Mouse (Mus musculus) CH12F3 (cell line): ENCODE results near the gene Wnt3a.

ENCODE experiments used
- in situ Hi-C: fragments of 300-500 bp; cut with MboI; formaldehyde crosslinking; loops from 2 replicates; pipeline ENCODE4 v1.14.3; 2020; ENCODE audit warnings: low sequenced_read_pairs

Wnt3a gene

GRCm38 (mm10) chr11:59290702-59291303 is at the start of gene Wnt3a:
Gene Wnt3a (minus strand): TSS chr11:59290752.
- in situ Hi-C loops = no loop called here

GRCm38 (mm10) chr11:59338736-59339120 is 48.2 kb upstream of the Wnt3a start:
- in situ Hi-C loops = no loop called here

- in situ Hi-C loops = no loop called here
These were observed 47.6 kb upstream of the Wnt3a start for GRCm38 (mm10) chr11:59337955-59338735.

- in situ Hi-C loops = no loop called here
These were observed 45.8 kb upstream of the Wnt3a start for GRCm38 (mm10) chr11:59336381-59336780.

- in situ Hi-C loops = no loop called here
These were observed 45.4 kb upstream of the Wnt3a start for GRCm38 (mm10) chr11:59335942-59336341.

- in situ Hi-C loops = no loop called here
These were observed 44.6 kb upstream of the Wnt3a start for GRCm38 (mm10) chr11:59335150-59335549.

GRCm38 (mm10) chr11:59332938-59333337 is 42.4 kb upstream of the Wnt3a start:
- in situ Hi-C loops = no loop called here

- in situ Hi-C loops = no loop called here
These were observed 40.8 kb upstream of the Wnt3a start for GRCm38 (mm10) chr11:59331167-59331869.

- in situ Hi-C loops = no loop called here
These were observed 40.0 kb upstream of the Wnt3a start for GRCm38 (mm10) chr11:59330560-59330959.

- in situ Hi-C loops = no loop called here
These were observed 39.1 kb upstream of the Wnt3a start for GRCm38 (mm10) chr11:59329616-59330015.

- in situ Hi-C loops = no loop called here
These were observed 37.1 kb upstream of the Wnt3a start for GRCm38 (mm10) chr11:59327625-59328024.

GRCm38 (mm10) chr11:59324777-59325176 is 34.2 kb upstream of the Wnt3a start:
- in situ Hi-C loops = no loop called here

- in situ Hi-C loops = no loop called here
These were observed 32.4 kb upstream of the Wnt3a start for GRCm38 (mm10) chr11:59322988-59323387.

- in situ Hi-C loops = no loop called here
These were observed 26.0 kb upstream of the Wnt3a start for GRCm38 (mm10) chr11:59316517-59316916.

GRCm38 (mm10) chr11:59313944-59314343 is 23.4 kb upstream of the Wnt3a start:
- in situ Hi-C loops = no loop called here

- in situ Hi-C loops = no loop called here
These were observed 22.7 kb upstream of the Wnt3a start for GRCm38 (mm10) chr11:59313029-59313811.

GRCm38 (mm10) chr11:59312501-59312900 is 21.9 kb upstream of the Wnt3a start:
- in situ Hi-C loops = no loop called here

GRCm38 (mm10) chr11:59312060-59312459 is 21.5 kb upstream of the Wnt3a start:
- in situ Hi-C loops = no loop called here

GRCm38 (mm10) chr11:59309976-59310375 is 19.4 kb upstream of the Wnt3a start:
- in situ Hi-C loops = no loop called here

GRCm38 (mm10) chr11:59309106-59309805 is 18.7 kb upstream of the Wnt3a start:
- in situ Hi-C loops = no loop called here
